25 mouse cellular contexts compared by ENCODE assay signal in genomic region chr4:43205571-43205970, GRCm38 (mm10).
DNase-seq lines count a peak whose midpoint lies in the region; ATAC-seq and TF ChIP-seq lines count a peak whose summit lies in the region.
"Had no signal": no experiment of that assay in that cellular context is flagged by ENCODE, and none has a peak within 500 bp of the region (broad histone marks: within the 10 kb centered on the region; RNA-seq: fewer than 3 reads in every experiment).

No protein-coding gene starts in this region.

- H3K27ac ChIP-seq in forebrain, embryonic 12.5 days, result 0 out of 2 replicates have a peak overlapping the region, but pooled peaks have one; percentile 15
- no peak overlapping the region for H3K27ac ChIP-seq in forebrain, embryonic 13.5 days
- no peak overlapping the region for H3K27ac ChIP-seq in hindbrain, postnatal 0 days
- H3K27ac ChIP-seq in hindbrain, embryonic 10.5 days, result no peak overlapping the region
- H3K27ac ChIP-seq: embryonic facial prominence, embryonic 10.5 days; embryonic facial prominence, embryonic 13.5 days; heart, embryonic 15.5 days; hindbrain, embryonic 14.5 days had no signal

- peaks cover 19% of the 10 kb centered on the region for H3K4me1 ChIP-seq in forebrain, embryonic 12.5 days
- H3K4me1 ChIP-seq in forebrain, embryonic 13.5 days, result peaks cover 23% of the 10 kb centered on the region
- 0 out of 2 replicates have a peak, but pooled peaks cover 6% of the 10 kb centered on the region for H3K4me1 ChIP-seq in hindbrain, postnatal 0 days (ENCODE audit: insufficient read depth, low read length)
- H3K4me1 ChIP-seq in hindbrain, embryonic 10.5 days (replicated peaks), result peaks cover 17% of the 10 kb centered on the region

- H3K4me2 ChIP-seq in forebrain, embryonic 12.5 days, result no peak overlapping the region
- H3K4me2 ChIP-seq in forebrain, embryonic 13.5 days, result no peak overlapping the region
- H3K4me2 ChIP-seq in hindbrain, postnatal 0 days (ENCODE audit: low read depth, low read length), result no peak overlapping the region
- H3K4me2 ChIP-seq: embryonic facial prominence, embryonic 13.5 days; heart, embryonic 12.5 days; heart, embryonic 15.5 days; hindbrain, embryonic 14.5 days had no signal

- H3K4me3 ChIP-seq in forebrain, embryonic 12.5 days (replicated peaks), result no peak overlapping the region
- H3K4me3 ChIP-seq in forebrain, embryonic 13.5 days, result no peak overlapping the region
- no peak overlapping the region for H3K4me3 ChIP-seq in hindbrain, postnatal 0 days (ENCODE audit: low read length)
- no peak overlapping the region for H3K4me3 ChIP-seq in hindbrain, embryonic 10.5 days
- H3K4me3 ChIP-seq: embryonic facial prominence, embryonic 10.5 days; embryonic facial prominence, embryonic 13.5 days; erythroblast, embryonic 14.5 days; heart, embryonic 12.5 days; heart, embryonic 15.5 days had no signal

- H3K9me3 ChIP-seq in forebrain, embryonic 12.5 days, result no peaks in the 10 kb centered on the region
- H3K9me3 ChIP-seq in forebrain, embryonic 13.5 days (replicated peaks), result peaks cover 5% of the 10 kb centered on the region; the same call in 1 of the 2 replicates
- H3K9me3 ChIP-seq in hindbrain, postnatal 0 days (ENCODE audit: low read length), result 0 out of 2 replicates have a peak, but pooled peaks cover 4% of the 10 kb centered on the region
- no peaks in the 10 kb centered on the region for H3K9me3 ChIP-seq in hindbrain, embryonic 10.5 days
- H3K9me3 ChIP-seq: embryonic facial prominence, embryonic 10.5 days; heart, embryonic 15.5 days had no signal

- H3K36me3 ChIP-seq in forebrain, embryonic 12.5 days (replicated peaks), result peaks cover 4% of the 10 kb centered on the region; the same call in 1 of the 2 replicates
- H3K36me3 ChIP-seq in forebrain, embryonic 13.5 days (ENCODE audit: poor library complexity, severe bottlenecking), result peaks cover 5% of the 10 kb centered on the region
- H3K36me3 ChIP-seq in hindbrain, postnatal 0 days (ENCODE audit: insufficient read depth, low read length), result no peaks in the 10 kb centered on the region
- no peaks in the 10 kb centered on the region for H3K36me3 ChIP-seq in hindbrain, embryonic 10.5 days
- H3K36me3 ChIP-seq: embryonic facial prominence, embryonic 13.5 days had no signal

- no peaks in the 10 kb centered on the region for H3K27me3 ChIP-seq in forebrain, embryonic 12.5 days
- H3K27me3 ChIP-seq in forebrain, embryonic 13.5 days, result no peaks in the 10 kb centered on the region
- H3K27me3 ChIP-seq in hindbrain, postnatal 0 days (ENCODE audit: insufficient read depth, low read length), result no peaks in the 10 kb centered on the region
- no peaks in the 10 kb centered on the region for H3K27me3 ChIP-seq in hindbrain, embryonic 10.5 days (ENCODE audit: insufficient read depth, poor library complexity, severe bottlenecking)
- H3K27me3 ChIP-seq: embryonic facial prominence, embryonic 13.5 days; heart, embryonic 12.5 days; heart, embryonic 15.5 days; Patski had no signal

- TF ChIP-seq POLR2A in brain, embryonic 14.5 days (IDR thresholded peaks at IDR 0.05; ENCODE audit: borderline replicate concordance, extremely low read depth, insufficient read depth, insufficient read length, poor library complexity, severe bottlenecking), result no peak

- 36% methylated on average over 4 of the region's 4 CpGs for WGBS in forebrain, embryonic 12.5 days
- 30% methylated on average over 4 of the region's 4 CpGs for WGBS in forebrain, embryonic 13.5 days
- 54% methylated on average over 4 of the region's 4 CpGs for WGBS in hindbrain, postnatal 0 days
- WGBS in hindbrain, embryonic 10.5 days, result 68% methylated on average over 4 of the region's 4 CpGs

- no peak overlapping the region for H3K9ac ChIP-seq in forebrain, embryonic 12.5 days
- no peak overlapping the region for H3K9ac ChIP-seq in forebrain, embryonic 13.5 days
- no peak overlapping the region for H3K9ac ChIP-seq in hindbrain, postnatal 0 days (replicated peaks; ENCODE audit: low read length)
- H3K9ac ChIP-seq: embryonic facial prominence, embryonic 13.5 days; heart, embryonic 12.5 days; heart, embryonic 15.5 days; hindbrain, embryonic 14.5 days had no signal

- peak; percentile 10 for DNase-seq in hindbrain, postnatal 0 days (ENCODE audit: low spot score)
- DNase-seq in hindbrain, embryonic 10.5 days (ENCODE audit: low spot score), result no peak
- DNase-seq in retina, postnatal 1 day, result peak; percentile 29
- DNase-seq in retina, embryonic 14.5 days (ENCODE audit: low spot score), result no peak
- DNase-seq in brain, embryonic 14.5 days (ENCODE audit: low read depth), result peak; percentile 16
- DNase-seq in kidney, postnatal 10 days, result no peak
- DNase-seq: adrenal gland, postnatal 10 days; cerebellum, adult 18-20 months; cerebellum, adult 9-11 months; cerebellum, postnatal 25 days; embryo, embryonic 11 days; gastrocnemius, postnatal 25 days; heart, adult 18-20 months; heart, postnatal 10 days; heart, postnatal 36 days had no signal

- no peak for ATAC-seq in forebrain, embryonic 12.5 days (ENCODE audit: low FRiP score)
- ATAC-seq in forebrain, embryonic 13.5 days, result no peak
- no peak for ATAC-seq in hindbrain, postnatal 0 days
- ATAC-seq: intestine, postnatal 0 days; Patski had no signal

- TF ChIP-seq CTCF in hindbrain, postnatal 0 days (IDR thresholded peaks at IDR 0.05; ENCODE audit: low read depth), result no peak
- TF ChIP-seq CTCF in brain, embryonic 14.5 days (IDR thresholded peaks at IDR 0.05; ENCODE audit: borderline replicate concordance, extremely low read depth, insufficient read depth, insufficient read length), result no peak

Comparison
In these comparisons a context has a peak if more than half of its experiments do, and no peak if none do; other contexts are left out.
1. DNase-seq: peak in hindbrain, postnatal 0 days (single experiment), retina, postnatal 1 day (single experiment) and brain, embryonic 14.5 days (single experiment); none in hindbrain, embryonic 10.5 days (single experiment), retina, embryonic 14.5 days (single experiment) and kidney, postnatal 10 days (single experiment).